Mouse (Mus musculus): Measurements from ENCODE around the gene Tnfrsf1b.

Gene Tnfrsf1b

GRCm38 (mm10) chr4:145246173-145247011 is at the start of gene Tnfrsf1b:
Gene Tnfrsf1b, minus strand, starts transcription at chr4:145246870.
- no peak for DNase-seq (ENCODE audit: low read depth)

- peak; percentile 20 for DNase-seq (ENCODE audit: low read depth)
Observed at GRCm38 (mm10) chr4:145295589-145296300, 49.1 kb upstream of the Tnfrsf1b start.

- DNase-seq (ENCODE audit: low read depth), result no peak
Observed at GRCm38 (mm10) chr4:145294588-145294987, 47.9 kb upstream of the Tnfrsf1b start.

GRCm38 (mm10) chr4:145286369-145287120 is 39.9 kb upstream of the Tnfrsf1b start:
- peak; percentile 64 for DNase-seq (ENCODE audit: low read depth)

GRCm38 (mm10) chr4:145284675-145285074 is 38.0 kb upstream of the Tnfrsf1b start:
- no peak for DNase-seq (ENCODE audit: low read depth)

GRCm38 (mm10) chr4:145283441-145283840 is 36.8 kb upstream of the Tnfrsf1b start:
- no peak for DNase-seq (ENCODE audit: low read depth)

- DNase-seq (ENCODE audit: low read depth), result no peak
Observed at GRCm38 (mm10) chr4:145280966-145281365, 34.3 kb upstream of the Tnfrsf1b start.

GRCm38 (mm10) chr4:145278724-145279370 is 32.2 kb upstream of the Tnfrsf1b start:
- DNase-seq (ENCODE audit: low read depth), result no peak

- no peak for DNase-seq (ENCODE audit: low read depth)
Observed at GRCm38 (mm10) chr4:145278231-145278630, 31.6 kb upstream of the Tnfrsf1b start.

GRCm38 (mm10) chr4:145276368-145277249 is 29.9 kb upstream of the Tnfrsf1b start:
- DNase-seq (ENCODE audit: low read depth), result no peak

- DNase-seq (ENCODE audit: low read depth), result no peak
Observed at GRCm38 (mm10) chr4:145274887-145275286, 28.2 kb upstream of the Tnfrsf1b start.

- no peak for DNase-seq (ENCODE audit: low read depth)
Observed at GRCm38 (mm10) chr4:145273923-145274322, 27.3 kb upstream of the Tnfrsf1b start.

GRCm38 (mm10) chr4:145272763-145273162 is 26.1 kb upstream of the Tnfrsf1b start:
- no peak for DNase-seq (ENCODE audit: low read depth)

GRCm38 (mm10) chr4:145271634-145272033 is 25.0 kb upstream of the Tnfrsf1b start:
- no peak for DNase-seq (ENCODE audit: low read depth)

- DNase-seq (ENCODE audit: low read depth), result no peak
Observed at GRCm38 (mm10) chr4:145270136-145270535, 23.5 kb upstream of the Tnfrsf1b start.

- no peak for DNase-seq (ENCODE audit: low read depth)
Observed at GRCm38 (mm10) chr4:145267631-145268110, 21.0 kb upstream of the Tnfrsf1b start.

- no peak for DNase-seq (ENCODE audit: low read depth)
Observed at GRCm38 (mm10) chr4:145266505-145266904, 19.8 kb upstream of the Tnfrsf1b start.

- no peak for DNase-seq (ENCODE audit: low read depth)
Observed at GRCm38 (mm10) chr4:145264761-145265160, 18.1 kb upstream of the Tnfrsf1b start.

GRCm38 (mm10) chr4:145263583-145263982 is 16.9 kb upstream of the Tnfrsf1b start:
- no peak for DNase-seq (ENCODE audit: low read depth)

GRCm38 (mm10) chr4:145260802-145261201 is 14.1 kb upstream of the Tnfrsf1b start:
- no peak for DNase-seq (ENCODE audit: low read depth)
